Mouse (Mus musculus): ENCODE data around the gene Nkx6-1.

Nkx6-1 gene

DNA sequence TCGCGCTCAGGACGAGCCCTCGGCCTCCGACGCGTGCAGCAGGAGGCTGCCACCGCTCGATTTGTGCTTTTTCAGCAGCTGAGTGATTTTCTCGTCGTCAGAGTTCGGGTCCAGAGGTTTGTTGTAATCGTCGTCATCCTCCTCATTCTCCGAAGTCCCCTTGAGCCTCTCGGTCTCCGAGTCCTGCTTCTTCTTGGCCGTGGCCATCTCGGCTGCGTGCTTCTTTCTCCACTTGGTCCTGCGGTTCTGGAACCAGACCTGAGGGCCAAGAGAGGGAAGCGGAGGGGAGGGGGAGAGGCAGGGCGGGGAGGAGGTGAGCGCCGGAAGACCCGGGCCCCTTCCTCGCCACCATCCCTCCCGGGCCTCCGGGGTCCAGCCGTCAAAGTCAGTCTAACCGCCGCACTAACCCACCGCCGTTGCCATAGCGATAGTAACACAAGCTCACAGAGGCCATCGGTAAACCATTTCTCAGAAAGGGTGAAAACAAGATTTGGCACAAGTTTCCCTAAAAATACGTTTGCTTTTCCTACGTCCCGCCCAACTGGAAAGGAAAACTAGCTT is 5.3 kb downstream of the Nkx6-1 start:
- no peak for ATAC-seq (ENCODE audit: low TSS enrichment)

DNA sequence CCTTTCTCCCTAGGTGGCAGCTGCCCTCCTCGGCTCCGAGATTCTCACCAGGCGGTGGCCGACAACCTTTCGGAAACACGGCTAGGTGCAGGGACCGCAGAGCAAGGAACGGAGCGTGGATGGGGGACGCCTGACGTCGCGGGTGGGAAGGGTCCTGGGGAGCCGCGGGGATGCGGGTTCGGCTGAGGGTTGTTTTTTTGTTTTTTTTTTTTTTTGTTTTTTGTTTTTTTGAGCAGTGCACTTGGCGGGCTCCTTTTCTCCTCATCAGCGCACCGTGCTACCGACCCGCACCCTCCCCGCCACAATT is 5.9 kb downstream of the Nkx6-1 start:
- no peak for ATAC-seq (ENCODE audit: low TSS enrichment)

- no peak for ATAC-seq (ENCODE audit: low TSS enrichment)
Measured at GRCm38 (mm10) chr5:101658188-101658983, 6.4 kb downstream of the Nkx6-1 start.

DNA sequence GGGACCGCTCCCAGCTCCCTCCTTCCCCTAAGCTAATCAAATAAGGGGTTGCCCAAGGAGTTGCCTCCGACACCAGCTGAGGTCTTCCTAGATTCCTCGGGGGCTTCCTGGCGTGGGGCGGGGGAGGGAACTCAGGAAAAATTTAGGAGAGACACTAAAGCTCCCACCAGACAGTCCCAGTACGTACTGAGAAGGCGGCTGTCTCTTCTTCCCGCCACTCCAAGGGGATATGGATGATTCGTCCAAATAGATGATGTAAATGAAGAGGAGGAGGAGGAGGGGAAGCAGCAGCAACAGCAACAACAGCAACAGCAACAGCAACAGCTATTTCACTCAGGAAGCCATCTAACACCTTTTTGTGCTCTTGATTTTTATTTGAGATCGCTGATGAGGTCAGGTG is 7.1 kb downstream of the Nkx6-1 start:
- ATAC-seq (ENCODE audit: low TSS enrichment) = no peak

DNA sequence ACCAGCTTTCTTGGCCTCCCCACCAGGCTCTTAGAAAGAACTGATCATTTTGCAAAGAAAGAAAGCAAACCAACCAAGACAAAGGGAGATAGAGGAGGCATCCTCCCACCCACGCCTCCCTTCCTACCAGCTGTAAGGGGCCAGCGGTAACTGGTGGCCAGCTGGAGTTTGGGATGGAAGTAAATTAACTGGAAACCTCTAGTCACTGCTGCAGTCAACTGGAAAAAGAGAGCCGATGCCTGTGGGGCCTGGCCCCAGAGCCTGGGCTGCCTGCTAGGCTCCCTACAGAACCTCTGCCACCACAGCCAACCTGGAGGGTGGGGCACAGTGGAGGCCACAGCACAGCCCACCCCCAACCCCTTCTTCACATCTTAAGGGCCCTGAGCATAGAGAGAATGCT is 8.7 kb downstream of the Nkx6-1 start:
- ATAC-seq (ENCODE audit: low TSS enrichment) = no peak

- ATAC-seq (ENCODE audit: low TSS enrichment) = no peak
Measured at GRCm38 (mm10) chr5:101655418-101655817, 9.4 kb downstream of the Nkx6-1 start.

DNA sequence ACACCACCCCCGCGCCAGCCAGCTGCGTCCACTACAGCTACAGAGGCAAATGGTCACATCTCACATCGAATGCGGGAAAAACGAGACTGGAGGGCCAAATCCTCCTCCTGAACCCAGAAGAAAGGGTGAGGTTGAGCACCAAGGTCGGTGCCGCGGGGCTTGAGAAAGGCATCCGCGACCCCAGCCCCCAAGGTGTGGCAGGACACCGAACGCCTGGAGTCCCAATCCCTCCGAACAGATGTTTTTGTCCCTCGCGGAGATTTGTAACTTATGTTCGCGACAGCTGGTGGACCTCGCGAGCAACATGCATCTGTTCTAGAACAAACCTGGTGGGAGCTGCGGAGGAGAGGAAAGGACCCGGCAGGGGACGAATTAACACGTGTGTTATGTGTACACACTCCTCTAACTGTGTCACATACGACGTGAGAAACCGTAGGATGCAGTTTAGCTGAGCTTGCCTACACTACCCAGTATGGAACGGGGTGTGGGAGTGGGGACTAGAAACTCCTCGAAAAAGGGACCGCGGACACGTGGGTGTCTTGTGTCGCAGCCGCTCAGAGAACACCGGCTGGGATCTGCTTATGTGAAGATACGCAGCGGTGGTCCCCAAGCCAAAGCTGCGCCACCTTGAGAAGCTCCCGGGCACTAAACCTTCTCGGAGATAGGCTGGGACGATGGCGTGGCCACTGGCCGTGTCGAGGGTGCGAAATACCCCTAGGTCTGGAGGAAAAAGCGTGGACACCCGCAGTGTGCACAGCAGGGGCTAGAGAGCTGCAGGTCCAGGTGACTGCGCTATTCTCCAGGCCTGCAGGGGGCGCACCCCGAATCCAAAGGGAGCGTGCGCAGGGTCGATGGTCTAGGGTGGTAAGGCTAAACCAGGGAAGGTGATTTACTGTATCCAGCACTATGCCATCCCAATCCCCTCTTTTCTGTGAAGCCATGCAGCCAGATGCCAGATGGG is 16.8 kb downstream of the Nkx6-1 start:
- ATAC-seq (ENCODE audit: low TSS enrichment) = peak; percentile 13; the same call in 1 of the 2 replicates

DNA sequence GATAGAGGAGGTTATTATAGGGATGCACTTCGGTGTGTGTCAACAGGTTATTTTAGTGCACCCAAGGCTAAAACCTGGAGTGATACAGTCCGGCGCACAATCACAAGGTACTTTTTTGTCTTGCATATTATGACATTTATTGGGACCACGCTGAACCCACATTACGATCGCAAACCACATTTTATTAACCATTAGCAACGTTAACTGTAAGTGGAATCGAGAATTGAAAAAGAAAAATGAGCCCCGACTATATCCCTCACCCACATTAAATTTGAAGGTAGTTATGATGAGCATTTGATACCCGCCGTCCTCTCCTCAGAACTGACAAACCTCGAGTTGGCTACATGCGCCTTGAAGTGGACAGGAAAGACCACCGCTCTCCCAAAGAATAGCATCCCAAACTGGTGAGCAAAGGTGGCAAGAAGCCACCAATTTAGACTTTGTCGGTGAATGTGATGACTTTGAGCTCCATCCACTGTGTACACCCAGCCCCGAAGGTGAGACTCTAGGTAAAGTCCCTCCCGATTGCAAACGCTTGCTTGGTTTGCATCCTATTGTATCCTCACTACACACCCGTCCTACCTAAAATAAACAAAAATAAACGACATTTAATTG is 17.7 kb downstream of the Nkx6-1 start:
- ATAC-seq (ENCODE audit: low TSS enrichment) = no peak

DNA sequence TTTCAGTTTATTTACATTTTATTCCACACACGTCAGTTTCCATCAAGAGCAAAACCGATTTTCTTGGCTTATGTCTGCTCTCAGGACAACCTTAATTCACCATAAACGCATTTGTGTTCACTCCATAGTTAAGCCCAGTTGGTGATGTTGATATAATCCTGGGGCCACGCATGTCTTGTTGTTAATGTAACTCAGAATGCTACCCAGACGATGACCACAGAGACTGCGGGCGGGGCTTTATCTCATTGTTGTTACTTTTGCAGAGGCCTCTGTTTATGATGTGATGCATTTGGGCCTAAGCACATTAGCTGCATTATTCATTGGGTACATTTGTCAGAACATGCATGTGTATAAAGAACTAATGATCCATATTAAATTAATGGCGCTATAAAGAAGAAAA is 19.7 kb downstream of the Nkx6-1 start:
- ATAC-seq (ENCODE audit: low TSS enrichment) = no peak

DNA sequence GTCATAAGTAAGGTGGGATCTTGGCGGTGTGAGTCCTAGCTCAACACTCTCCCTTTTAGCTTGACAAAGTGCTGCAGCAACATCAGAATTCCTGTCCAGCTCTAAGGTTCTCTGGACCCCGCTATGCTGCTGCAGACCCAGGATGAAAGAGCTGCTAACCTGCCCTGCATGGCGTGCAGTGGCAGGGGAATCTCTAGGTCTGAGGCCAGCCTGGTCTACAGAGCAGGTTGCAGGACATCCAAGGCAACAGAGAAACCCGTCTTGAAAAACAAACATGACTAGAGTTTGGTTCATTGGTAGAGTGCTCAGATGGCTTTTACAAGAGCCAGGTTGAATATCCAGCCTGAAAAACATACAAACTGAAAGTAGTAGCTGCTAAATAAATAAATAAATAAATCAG is 26.7 kb downstream of the Nkx6-1 start:
- ATAC-seq (ENCODE audit: low TSS enrichment) = no peak
